Mouse (Mus musculus): Measurements from ENCODE around the gene Slco2a1. TPM values are rescaled to one million over a fixed set of nuclear protein-coding genes. Genes with fewer than 3 reads are reported as not detected.

Slco2a1 gene
- polyA plus RNA-seq, 1 experiment from 2014 or later = 0.43 TPM

GRCm38 (mm10) chr9:102961356-102962092 lies 27.0 kb upstream of the Slco2a1 start:
- H3K4me3 ChIP-seq (ENCODE audit: low read depth, low read length) = no peak overlapping the region
- DNase-seq (ENCODE audit: low spot score) = no peak
- no peak for ATAC-seq (ENCODE audit: low FRiP score)
- no peaks in the 10 kb centered on the region for H3K36me3 ChIP-seq (ENCODE audit: control insufficient read depth, insufficient read depth, low read length)
- H3K9ac ChIP-seq (ENCODE audit: low read depth, low read length) = no peak overlapping the region
- H3K9me3 ChIP-seq (ENCODE audit: control insufficient read depth, low read length) = no peaks in the 10 kb centered on the region
- no peaks in the 10 kb centered on the region; the same call in 1 of the 2 replicates for H3K4me1 ChIP-seq (replicated peaks; ENCODE audit: control insufficient read depth, insufficient read depth, low read length)
- no peaks in the 10 kb centered on the region for H3K27me3 ChIP-seq (ENCODE audit: control insufficient read depth, insufficient read depth, low read length)
- H3K27ac ChIP-seq (ENCODE audit: low read depth, low read length) = no peak overlapping the region
- no peak overlapping the region for H3K4me2 ChIP-seq (replicated peaks; ENCODE audit: low read depth, low read length)
- WGBS = 18% methylated on average over 8 of the region's 8 CpGs

GRCm38 (mm10) chr9:102962093-102962788 lies 26.3 kb upstream of the Slco2a1 start:
- Histone ChIP-seq H3K9ac (ENCODE audit: low read depth, low read length) (no peak overlapping the region), H3K9me3 (ENCODE audit: control insufficient read depth, low read length) (no peaks in the 10 kb centered on the region), H3K4me1 (replicated peaks; ENCODE audit: control insufficient read depth, insufficient read depth, low read length) (no peaks in the 10 kb centered on the region; the same call in 1 of the 2 replicates), H3K27ac (ENCODE audit: low read depth, low read length) (no peak overlapping the region), H3K27me3 (ENCODE audit: control insufficient read depth, insufficient read depth, low read length) (no peaks in the 10 kb centered on the region), H3K4me3 (ENCODE audit: low read depth, low read length) (no peak overlapping the region), H3K36me3 (ENCODE audit: control insufficient read depth, insufficient read depth, low read length) (no peaks in the 10 kb centered on the region), H3K4me2 (replicated peaks; ENCODE audit: low read depth, low read length) (no peak overlapping the region)
- ATAC-seq (ENCODE audit: low FRiP score) = no peak
- DNase-seq (ENCODE audit: low spot score) = no peak
- WGBS = 72% methylated on average over 10 of the region's 10 CpGs

GRCm38 (mm10) chr9:102963321-102963720 lies 25.2 kb upstream of the Slco2a1 start:
- Histone ChIP-seq H3K4me2 (replicated peaks; ENCODE audit: low read depth, low read length) (no peak overlapping the region), H3K36me3 (ENCODE audit: control insufficient read depth, insufficient read depth, low read length) (no peaks in the 10 kb centered on the region), H3K27ac (ENCODE audit: low read depth, low read length) (no peak overlapping the region), H3K4me1 (replicated peaks; ENCODE audit: control insufficient read depth, insufficient read depth, low read length) (no peaks in the 10 kb centered on the region; the same call in 1 of the 2 replicates), H3K4me3 (ENCODE audit: low read depth, low read length) (no peak overlapping the region), H3K27me3 (ENCODE audit: control insufficient read depth, insufficient read depth, low read length) (no peaks in the 10 kb centered on the region), H3K9me3 (ENCODE audit: control insufficient read depth, low read length) (no peaks in the 10 kb centered on the region), H3K9ac (ENCODE audit: low read depth, low read length) (no peak overlapping the region)
- no peak for DNase-seq (ENCODE audit: low spot score)
- WGBS = 82% methylated on average over 7 of the region's 7 CpGs
- no peak for ATAC-seq (ENCODE audit: low FRiP score)

GRCm38 (mm10) chr9:102964644-102965043 lies 23.9 kb upstream of the Slco2a1 start:
- Histone ChIP-seq H3K9me3 (ENCODE audit: control insufficient read depth, low read length) (no peaks in the 10 kb centered on the region), H3K27me3 (ENCODE audit: control insufficient read depth, insufficient read depth, low read length) (no peaks in the 10 kb centered on the region), H3K36me3 (ENCODE audit: control insufficient read depth, insufficient read depth, low read length) (no peaks in the 10 kb centered on the region), H3K4me1 (replicated peaks; ENCODE audit: control insufficient read depth, insufficient read depth, low read length) (no peaks in the 10 kb centered on the region; the same call in 1 of the 2 replicates), H3K4me3 (ENCODE audit: low read depth, low read length) (no peak overlapping the region), H3K27ac (ENCODE audit: low read depth, low read length) (no peak overlapping the region), H3K9ac (ENCODE audit: low read depth, low read length) (no peak overlapping the region), H3K4me2 (replicated peaks; ENCODE audit: low read depth, low read length) (no peak overlapping the region)
- 90% methylated on average over 9 of the region's 9 CpGs for WGBS
- no peak for ATAC-seq (ENCODE audit: low FRiP score)
- no peak for DNase-seq (ENCODE audit: low spot score)

- ATAC-seq (ENCODE audit: low FRiP score) (no peak), DNase-seq (ENCODE audit: low spot score) (no peak)
- H3K9ac ChIP-seq (ENCODE audit: low read depth, low read length) = no peak overlapping the region
- no peaks in the 10 kb centered on the region for H3K27me3 ChIP-seq (ENCODE audit: control insufficient read depth, insufficient read depth, low read length)
- no peak overlapping the region for H3K4me2 ChIP-seq (replicated peaks; ENCODE audit: low read depth, low read length)
- 83% methylated on average over 2 of the region's 2 CpGs for WGBS
- no peaks in the 10 kb centered on the region for H3K9me3 ChIP-seq (ENCODE audit: control insufficient read depth, low read length)
- no peaks in the 10 kb centered on the region for H3K36me3 ChIP-seq (ENCODE audit: control insufficient read depth, insufficient read depth, low read length)
- H3K4me1 ChIP-seq (replicated peaks; ENCODE audit: control insufficient read depth, insufficient read depth, low read length) = no peaks in the 10 kb centered on the region
- H3K27ac ChIP-seq (ENCODE audit: low read depth, low read length) = no peak overlapping the region
- H3K4me3 ChIP-seq (ENCODE audit: low read depth, low read length) = no peak overlapping the region
Measured at GRCm38 (mm10) chr9:102972393-102973050, 16.0 kb upstream of the Slco2a1 start.

- H3K9ac ChIP-seq (ENCODE audit: low read depth, low read length) = no peak overlapping the region
- no peaks in the 10 kb centered on the region for H3K36me3 ChIP-seq (ENCODE audit: control insufficient read depth, insufficient read depth, low read length)
- H3K9me3 ChIP-seq (ENCODE audit: control insufficient read depth, low read length) = no peaks in the 10 kb centered on the region
- H3K4me1 ChIP-seq (replicated peaks; ENCODE audit: control insufficient read depth, insufficient read depth, low read length) = no peaks in the 10 kb centered on the region
- H3K4me3 ChIP-seq (ENCODE audit: low read depth, low read length) = no peak overlapping the region
- DNase-seq (ENCODE audit: low spot score) (no peak), ATAC-seq (ENCODE audit: low FRiP score) (no peak)
- H3K27me3 ChIP-seq (ENCODE audit: control insufficient read depth, insufficient read depth, low read length) = no peaks in the 10 kb centered on the region
- 85% methylated on average over 2 of the region's 2 CpGs for WGBS
- no peak overlapping the region for H3K4me2 ChIP-seq (replicated peaks; ENCODE audit: low read depth, low read length)
- no peak overlapping the region for H3K27ac ChIP-seq (ENCODE audit: low read depth, low read length)
Measured at GRCm38 (mm10) chr9:102975887-102976286, 12.6 kb upstream of the Slco2a1 start.

- Histone ChIP-seq H3K27me3 (ENCODE audit: control insufficient read depth, insufficient read depth, low read length) (no peaks in the 10 kb centered on the region), H3K4me1 (replicated peaks; ENCODE audit: control insufficient read depth, insufficient read depth, low read length) (no peaks in the 10 kb centered on the region), H3K4me2 (replicated peaks; ENCODE audit: low read depth, low read length) (no peak overlapping the region), H3K9me3 (ENCODE audit: control insufficient read depth, low read length) (no peaks in the 10 kb centered on the region), H3K4me3 (ENCODE audit: low read depth, low read length) (no peak overlapping the region), H3K27ac (ENCODE audit: low read depth, low read length) (no peak overlapping the region), H3K9ac (ENCODE audit: low read depth, low read length) (no peak overlapping the region), H3K36me3 (ENCODE audit: control insufficient read depth, insufficient read depth, low read length) (no peaks in the 10 kb centered on the region)
- ATAC-seq (ENCODE audit: low FRiP score) (no peak), DNase-seq (ENCODE audit: low spot score) (no peak)
- 85% methylated on average over 1 of the region's 1 CpGs for whole genome bisulfite sequencing
Measured at GRCm38 (mm10) chr9:102977090-102977489, 11.4 kb upstream of the Slco2a1 start.

- H3K4me1 ChIP-seq (replicated peaks; ENCODE audit: control insufficient read depth, insufficient read depth, low read length) = no peaks in the 10 kb centered on the region
- no peak overlapping the region for H3K9ac ChIP-seq (ENCODE audit: low read depth, low read length)
- H3K4me2 ChIP-seq (replicated peaks; ENCODE audit: low read depth, low read length) = no peak overlapping the region
- WGBS = 63% methylated on average over 9 of the region's 9 CpGs
- DNase-seq (ENCODE audit: low spot score) (no peak), ATAC-seq (ENCODE audit: low FRiP score) (no peak)
- no peaks in the 10 kb centered on the region for H3K36me3 ChIP-seq (ENCODE audit: control insufficient read depth, insufficient read depth, low read length)
- H3K27me3 ChIP-seq (ENCODE audit: control insufficient read depth, insufficient read depth, low read length) = no peaks in the 10 kb centered on the region
- no peak overlapping the region for H3K4me3 ChIP-seq (ENCODE audit: low read depth, low read length)
- H3K27ac ChIP-seq (ENCODE audit: low read depth, low read length) = no peak overlapping the region
- no peaks in the 10 kb centered on the region for H3K9me3 ChIP-seq (ENCODE audit: control insufficient read depth, low read length)
Measured at GRCm38 (mm10) chr9:102977791-102978492, 10.6 kb upstream of the Slco2a1 start.
